Mouse (Mus musculus): Measurements from ENCODE around the gene Pla2g16. TPM values are rescaled to one million over a fixed set of nuclear protein-coding genes. Genes with fewer than 3 reads are reported as not detected.
A peak's percentile ranks its signal among the peaks of the same experiment; 100 is the strongest.

The Pla2g16 gene
- polyA plus RNA-seq, 1 experiment from 2014 or later = 3.1 TPM

- WGBS = 79% methylated on average over 7 of the region's 7 CpGs
- Histone ChIP-seq H3K9ac (ENCODE audit: low read depth, low read length) (no peak overlapping the region), H3K4me3 (ENCODE audit: low read depth, low read length) (no peak overlapping the region), H3K27me3 (ENCODE audit: control insufficient read depth, insufficient read depth, low read depth, low read length) (peaks cover 4% of the 10 kb centered on the region; the same call in 1 of the 2 replicates), H3K9me3 (replicated peaks; ENCODE audit: control insufficient read depth, low read length, poor library complexity, severe bottlenecking) (no peaks in the 10 kb centered on the region), H3K4me1 (ENCODE audit: control insufficient read depth, insufficient read depth, low read length) (peaks cover 2% of the 10 kb centered on the region; the same call in 1 of the 2 replicates), H3K27ac (ENCODE audit: low read length) (no peak overlapping the region), H3K4me2 (ENCODE audit: low read length) (no peak overlapping the region), H3K36me3 (ENCODE audit: control insufficient read depth, insufficient read depth, low read length) (no peaks in the 10 kb centered on the region)
- no peak for ATAC-seq
Measured at GRCm38 (mm10) chr19:7613151-7613550, 55.9 kb downstream of the Pla2g16 start.

GRCm38 (mm10) chr19:7616231-7616930 is 59.1 kb downstream of the Pla2g16 start:
- H3K9me3 ChIP-seq (replicated peaks; ENCODE audit: control insufficient read depth, low read length, poor library complexity, severe bottlenecking) = no peaks in the 10 kb centered on the region
- no peak for ATAC-seq
- no peaks in the 10 kb centered on the region for H3K36me3 ChIP-seq (ENCODE audit: control insufficient read depth, insufficient read depth, low read length)
- H3K4me2 ChIP-seq (ENCODE audit: low read length) = no peak overlapping the region
- peaks cover 2% of the 10 kb centered on the region; the same call in 1 of the 2 replicates for H3K4me1 ChIP-seq (ENCODE audit: control insufficient read depth, insufficient read depth, low read length)
- no peak overlapping the region for H3K9ac ChIP-seq (ENCODE audit: low read depth, low read length)
- no peak overlapping the region for H3K27ac ChIP-seq (ENCODE audit: low read length)
- 75% methylated on average over 5 of the region's 5 CpGs for WGBS
- peaks cover 3% of the 10 kb centered on the region; the same call in 1 of the 2 replicates for H3K27me3 ChIP-seq (ENCODE audit: control insufficient read depth, insufficient read depth, low read depth, low read length)
- no peak overlapping the region for H3K4me3 ChIP-seq (ENCODE audit: low read depth, low read length)

- no peaks in the 10 kb centered on the region for H3K9me3 ChIP-seq (replicated peaks; ENCODE audit: control insufficient read depth, low read length, poor library complexity, severe bottlenecking)
- no peak overlapping the region for H3K27ac ChIP-seq (ENCODE audit: low read length)
- no peaks in the 10 kb centered on the region; the same call in 1 of the 2 replicates for H3K27me3 ChIP-seq (ENCODE audit: control insufficient read depth, insufficient read depth, low read depth, low read length)
- no peak overlapping the region for H3K4me3 ChIP-seq (ENCODE audit: low read depth, low read length)
- 61% methylated on average over 3 of the region's 3 CpGs for WGBS
- no peak overlapping the region for H3K9ac ChIP-seq (ENCODE audit: low read depth, low read length)
- H3K4me2 ChIP-seq (ENCODE audit: low read length) = no peak overlapping the region
- H3K4me1 ChIP-seq (ENCODE audit: control insufficient read depth, insufficient read depth, low read length) = no peaks in the 10 kb centered on the region; the same call in 1 of the 2 replicates
- ATAC-seq = no peak
- no peaks in the 10 kb centered on the region for H3K36me3 ChIP-seq (ENCODE audit: control insufficient read depth, insufficient read depth, low read length)
Measured at GRCm38 (mm10) chr19:7617085-7617484, 59.8 kb downstream of the Pla2g16 start.

DNA sequence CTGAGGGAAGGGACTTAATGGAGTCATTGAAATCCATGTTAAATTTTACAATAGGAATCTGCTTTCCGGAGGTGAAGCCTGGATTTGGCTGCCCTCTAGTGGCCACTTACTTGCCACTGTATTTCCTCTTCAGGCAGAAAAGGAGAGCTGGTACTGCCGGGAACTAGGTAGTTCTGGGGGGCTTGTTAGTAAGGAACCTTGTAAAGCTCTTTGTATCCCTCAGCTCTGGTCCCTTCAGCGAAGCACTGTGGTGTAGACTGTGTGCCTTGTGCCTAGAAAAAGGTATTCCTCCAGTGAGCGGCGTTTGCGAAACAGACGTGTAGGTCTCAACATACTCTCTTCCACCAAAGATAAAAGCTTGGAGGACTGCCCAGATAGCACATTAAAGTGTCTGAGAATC is 60.4 kb downstream of the Pla2g16 start:
- ATAC-seq = peak; percentile 59; the same call in 1 of the 2 replicates
- Histone ChIP-seq H3K27ac (ENCODE audit: low read length) (no peak overlapping the region), H3K36me3 (ENCODE audit: control insufficient read depth, insufficient read depth, low read length) (no peaks in the 10 kb centered on the region), H3K4me2 (ENCODE audit: low read length) (no peak overlapping the region), H3K9ac (ENCODE audit: low read depth, low read length) (no peak overlapping the region), H3K9me3 (replicated peaks; ENCODE audit: control insufficient read depth, low read length, poor library complexity, severe bottlenecking) (no peaks in the 10 kb centered on the region), H3K4me1 (ENCODE audit: control insufficient read depth, insufficient read depth, low read length) (no peaks in the 10 kb centered on the region; the same call in 1 of the 2 replicates), H3K27me3 (ENCODE audit: control insufficient read depth, insufficient read depth, low read depth, low read length) (no peaks in the 10 kb centered on the region; the same call in 1 of the 2 replicates), H3K4me3 (ENCODE audit: low read depth, low read length) (no peak overlapping the region)
- 41% methylated on average over 7 of the region's 7 CpGs for WGBS

DNA sequence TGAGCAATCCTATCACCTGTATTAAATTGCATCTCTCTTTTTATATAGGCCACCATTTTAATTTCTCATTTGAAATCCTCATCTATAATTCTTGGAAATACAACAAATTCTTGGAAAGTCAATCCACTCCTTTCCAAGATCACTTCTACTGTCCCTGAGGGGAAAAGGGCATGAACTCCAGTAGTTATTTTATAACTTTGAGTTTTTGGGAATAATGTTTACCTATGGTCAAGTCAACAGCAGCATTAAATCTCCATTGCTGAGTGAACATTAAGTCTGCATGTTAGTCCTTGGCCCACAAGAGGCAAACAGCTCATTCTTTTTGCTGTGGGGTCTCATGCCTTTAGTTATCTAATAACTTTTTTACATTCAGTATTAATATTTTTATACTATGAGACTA is 75.8 kb downstream of the Pla2g16 start:
- H3K4me1 ChIP-seq (ENCODE audit: control insufficient read depth, insufficient read depth, low read length) = no peaks in the 10 kb centered on the region
- ATAC-seq = no peak
- H3K9me3 ChIP-seq (replicated peaks; ENCODE audit: control insufficient read depth, low read length, poor library complexity, severe bottlenecking) = no peaks in the 10 kb centered on the region
- no peaks in the 10 kb centered on the region for H3K27me3 ChIP-seq (ENCODE audit: control insufficient read depth, insufficient read depth, low read depth, low read length)
- H3K4me3 ChIP-seq (ENCODE audit: low read depth, low read length) = no peak overlapping the region
- H3K4me2 ChIP-seq (ENCODE audit: low read length) = no peak overlapping the region
- no peaks in the 10 kb centered on the region for H3K36me3 ChIP-seq (ENCODE audit: control insufficient read depth, insufficient read depth, low read length)
- no peak overlapping the region for H3K9ac ChIP-seq (ENCODE audit: low read depth, low read length)
- H3K27ac ChIP-seq (ENCODE audit: low read length) = no peak overlapping the region

DNA sequence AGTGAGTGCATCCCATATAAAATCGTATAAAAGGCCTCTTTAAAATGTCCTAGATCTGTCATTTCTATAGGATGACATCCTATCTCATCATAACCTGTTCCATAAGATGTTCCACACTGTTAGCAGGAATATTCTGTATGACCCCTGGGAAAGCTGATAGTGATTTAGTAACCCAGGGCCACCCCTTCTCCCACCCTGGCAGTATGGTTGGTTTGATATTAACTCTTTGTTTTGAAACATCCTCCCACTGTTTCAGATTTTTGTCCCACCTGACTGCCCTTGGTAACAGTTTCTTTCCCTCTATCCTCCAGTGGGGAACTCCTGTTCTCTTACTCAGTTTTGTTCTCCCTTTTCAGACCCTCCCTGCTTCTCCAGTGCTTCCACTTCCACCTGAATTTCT is 76.5 kb downstream of the Pla2g16 start:
- H3K9ac ChIP-seq (ENCODE audit: low read depth, low read length) = no peak overlapping the region
- no peaks in the 10 kb centered on the region for H3K36me3 ChIP-seq (ENCODE audit: control insufficient read depth, insufficient read depth, low read length)
- no peaks in the 10 kb centered on the region for H3K4me1 ChIP-seq (ENCODE audit: control insufficient read depth, insufficient read depth, low read length)
- no peaks in the 10 kb centered on the region for H3K9me3 ChIP-seq (replicated peaks; ENCODE audit: control insufficient read depth, low read length, poor library complexity, severe bottlenecking)
- no peaks in the 10 kb centered on the region for H3K27me3 ChIP-seq (ENCODE audit: control insufficient read depth, insufficient read depth, low read depth, low read length)
- no peak overlapping the region for H3K4me2 ChIP-seq (ENCODE audit: low read length)
- H3K4me3 ChIP-seq (ENCODE audit: low read depth, low read length) = no peak overlapping the region
- 80% methylated on average over 1 of the region's 1 CpGs for WGBS
- no peak for ATAC-seq
- H3K27ac ChIP-seq (ENCODE audit: low read length) = no peak overlapping the region

Other genes with a start within 250 kb of the Pla2g16 start
- 42.2 and 43.8 TPM in 2 replicates for gene Mark2, start 215.6 kb upstream of the Pla2g16 start, polyA plus RNA-seq (2015; fragmentation: Nextera tagmentation; extraction: Ambion mirVana)
- 30.7 and 32.3 TPM in 2 replicates for gene Spindoc, start 174.5 kb upstream of the Pla2g16 start, polyA plus RNA-seq (2015; fragmentation: Nextera tagmentation; extraction: Ambion mirVana)
- gene 2700081O15Rik, start 139.8 kb upstream of the Pla2g16 start, polyA plus RNA-seq (2015; fragmentation: Nextera tagmentation; extraction: Ambion mirVana) = 11.0 and 12.0 TPM in 2 replicates
- gene Rtn3, start 74.2 kb upstream of the Pla2g16 start, polyA plus RNA-seq (2015; fragmentation: Nextera tagmentation; extraction: Ambion mirVana) = 654 and 682 TPM in 2 replicates
- gene Atl3, start 63.4 kb upstream of the Pla2g16 start, polyA plus RNA-seq (2015; fragmentation: Nextera tagmentation; extraction: Ambion mirVana) = 6.7 and 6.8 TPM in 2 replicates
- gene Lgals12, start 49.7 kb downstream of the Pla2g16 start, polyA plus RNA-seq (2015; fragmentation: Nextera tagmentation; extraction: Ambion mirVana) = 0.17 and 0.26 TPM in 2 replicates
- gene Hrasls5, start 55.1 kb downstream of the Pla2g16 start, polyA plus RNA-seq (2015; fragmentation: Nextera tagmentation; extraction: Ambion mirVana) = not detected in 2 replicates
- gene Slc22a19, start 153.9 kb downstream of the Pla2g16 start, polyA plus RNA-seq (2015; fragmentation: Nextera tagmentation; extraction: Ambion mirVana) = 0.14 TPM in 1 of 2 replicates, not detected in the other
- gene Slc22a26, start 245.2 kb downstream of the Pla2g16 start, polyA plus RNA-seq (2015; fragmentation: Nextera tagmentation; extraction: Ambion mirVana) = not detected in 2 replicates

Measured in midbrain, embryonic 16.5 days (tissue).